Mouse (Mus musculus): ENCODE data around the gene Rnf208.

DNA sequence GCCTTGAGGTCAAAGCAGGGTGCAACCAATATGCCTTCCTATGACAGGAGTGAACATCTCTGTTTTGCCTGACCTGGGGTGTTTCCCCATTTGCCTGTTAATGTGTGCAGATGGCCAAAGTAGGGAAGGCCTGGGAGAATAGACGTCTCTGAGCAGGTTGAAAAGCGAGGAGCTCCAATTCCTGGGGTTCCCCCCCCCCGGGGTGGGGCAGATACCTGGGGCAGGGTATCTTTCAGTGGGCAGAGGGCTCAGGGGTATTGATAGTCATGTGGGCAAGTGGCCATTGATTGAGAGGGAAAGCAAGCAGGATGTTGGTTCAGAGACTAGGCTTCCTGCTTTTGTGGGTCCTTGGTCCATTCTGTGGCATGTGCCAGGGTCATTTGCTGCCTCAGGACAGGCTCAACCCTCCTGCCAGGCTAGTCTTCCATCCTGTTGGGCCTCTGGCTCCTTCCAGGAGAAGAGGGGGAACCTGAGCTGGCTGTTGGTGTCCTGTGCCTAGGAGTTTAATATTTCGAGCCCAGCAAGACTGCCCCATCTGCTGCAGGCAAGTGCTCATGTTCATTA is 25.8 kb downstream of the Rnf208 start:
- TF ChIP-seq CTCF (conservative IDR thresholded peaks at IDR 0.05; ENCODE audit: low read length) (no peak), NANOG (IDR thresholded peaks at IDR 0.05; ENCODE audit: borderline replicate concordance, low read length) (no peak), POU5F1 (IDR thresholded peaks at IDR 0.05; ENCODE audit: borderline replicate concordance, low read length) (no peak)

All from E14TG2a.4 (cell line).